Mouse (Mus musculus): Measurements from ENCODE around the gene Mylk2. TPM values are rescaled to one million over a fixed set of nuclear protein-coding genes. Genes with fewer than 3 reads are reported as not detected.

The Mylk2 gene
- polyA plus RNA-seq, 1 experiment from 2014 or later: not detected

DNA sequence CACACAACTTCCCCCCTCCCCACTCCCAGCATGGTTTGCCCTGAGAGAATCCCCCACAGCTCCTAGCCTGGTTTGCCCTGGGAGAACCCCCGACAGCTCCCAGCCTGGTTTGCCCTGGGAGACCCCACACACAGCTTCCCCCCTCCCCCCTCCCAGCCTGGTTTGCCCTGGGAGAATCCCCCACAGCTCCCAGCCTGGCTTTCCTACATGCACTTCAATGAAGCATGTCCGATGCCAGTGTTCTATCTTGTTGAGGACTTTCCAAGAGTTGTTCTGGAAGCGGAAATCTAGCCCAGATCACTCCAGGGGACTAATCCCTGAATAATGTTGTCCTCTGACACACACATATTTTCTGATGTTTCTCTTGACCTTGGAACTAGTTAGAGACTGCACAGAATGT lies 8.5 kb upstream of the Mylk2 start:
- no peaks in the 10 kb centered on the region for H3K27me3 ChIP-seq
- WGBS: 8% methylated on average over 3 of the region's 3 CpGs
- ATAC-seq (ENCODE audit: low FRiP score): no peak
- no peak overlapping the region for H3K27ac ChIP-seq
- H3K4me2 ChIP-seq: no peak overlapping the region
- no peaks in the 10 kb centered on the region for H3K36me3 ChIP-seq (replicated peaks)
- H3K4me1 ChIP-seq: peaks cover 15% of the 10 kb centered on the region
- no peaks in the 10 kb centered on the region for H3K9me3 ChIP-seq
- H3K4me3 ChIP-seq (replicated peaks): no peak overlapping the region
- H3K9ac ChIP-seq: no peak overlapping the region

DNA sequence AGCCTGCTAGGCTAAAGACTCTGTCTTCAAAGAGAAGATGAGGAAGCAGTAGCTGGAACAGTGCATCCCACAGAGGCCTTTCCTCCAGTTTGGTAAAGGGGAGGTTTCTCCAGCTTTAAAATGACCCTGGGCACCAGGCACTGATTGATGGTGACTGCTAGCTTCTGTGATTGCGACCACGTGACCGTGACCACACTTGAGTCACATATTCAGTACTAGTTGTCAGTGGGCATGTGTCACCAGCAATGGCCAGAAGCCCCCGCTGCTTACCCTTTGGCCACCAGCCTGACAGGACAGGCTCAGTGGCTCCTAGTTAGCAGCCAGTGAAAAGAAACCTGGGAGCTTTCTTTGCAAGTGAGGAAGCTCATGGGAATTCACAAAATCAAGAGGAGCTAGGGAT lies 7.6 kb upstream of the Mylk2 start:
- Histone ChIP-seq H3K9me3 (no peaks in the 10 kb centered on the region), H3K27me3 (no peaks in the 10 kb centered on the region), H3K4me3 (replicated peaks) (no peak overlapping the region), H3K36me3 (replicated peaks) (no peaks in the 10 kb centered on the region), H3K27ac (no peak overlapping the region), H3K4me2 (no peak overlapping the region), H3K9ac (no peak overlapping the region), H3K4me1 (peaks cover 15% of the 10 kb centered on the region)
- no peak for ATAC-seq (ENCODE audit: low FRiP score)
- 85% methylated on average over 4 of the region's 4 CpGs for WGBS

DNA sequence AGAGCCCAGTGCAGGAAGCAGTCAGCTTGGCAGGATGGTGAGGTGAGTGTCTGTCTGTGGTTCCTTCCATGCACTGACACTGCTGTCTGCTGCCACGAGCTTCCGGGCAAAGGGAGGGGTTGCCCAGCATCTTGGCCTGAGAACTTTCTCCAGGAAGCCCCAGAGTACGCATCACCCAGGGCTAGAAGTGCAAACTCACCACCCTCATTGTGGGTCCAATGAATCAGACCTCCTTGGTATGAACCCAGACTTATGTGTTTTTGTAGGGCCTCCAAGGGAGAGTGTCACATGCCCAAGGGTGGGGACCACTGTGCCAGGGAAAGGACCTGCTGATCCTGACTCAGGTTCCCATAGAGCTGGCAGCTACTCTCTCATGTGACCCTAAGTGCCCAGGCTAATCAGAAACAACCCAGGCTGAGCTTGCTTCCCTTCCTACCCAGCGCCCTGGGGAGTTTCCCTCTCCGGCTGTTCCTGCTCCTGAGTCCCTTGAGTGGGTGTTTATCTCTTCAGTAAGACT lies 7.0 kb upstream of the Mylk2 start:
- Histone ChIP-seq H3K4me1 (peaks cover 15% of the 10 kb centered on the region), H3K4me3 (replicated peaks) (no peak overlapping the region), H3K4me2 (no peak overlapping the region), H3K9me3 (no peaks in the 10 kb centered on the region), H3K36me3 (replicated peaks) (no peaks in the 10 kb centered on the region), H3K27me3 (no peaks in the 10 kb centered on the region), H3K9ac (no peak overlapping the region), H3K27ac (no peak overlapping the region)
- 84% methylated on average over 5 of the region's 5 CpGs for WGBS
- no peak for ATAC-seq (ENCODE audit: low FRiP score)

DNA sequence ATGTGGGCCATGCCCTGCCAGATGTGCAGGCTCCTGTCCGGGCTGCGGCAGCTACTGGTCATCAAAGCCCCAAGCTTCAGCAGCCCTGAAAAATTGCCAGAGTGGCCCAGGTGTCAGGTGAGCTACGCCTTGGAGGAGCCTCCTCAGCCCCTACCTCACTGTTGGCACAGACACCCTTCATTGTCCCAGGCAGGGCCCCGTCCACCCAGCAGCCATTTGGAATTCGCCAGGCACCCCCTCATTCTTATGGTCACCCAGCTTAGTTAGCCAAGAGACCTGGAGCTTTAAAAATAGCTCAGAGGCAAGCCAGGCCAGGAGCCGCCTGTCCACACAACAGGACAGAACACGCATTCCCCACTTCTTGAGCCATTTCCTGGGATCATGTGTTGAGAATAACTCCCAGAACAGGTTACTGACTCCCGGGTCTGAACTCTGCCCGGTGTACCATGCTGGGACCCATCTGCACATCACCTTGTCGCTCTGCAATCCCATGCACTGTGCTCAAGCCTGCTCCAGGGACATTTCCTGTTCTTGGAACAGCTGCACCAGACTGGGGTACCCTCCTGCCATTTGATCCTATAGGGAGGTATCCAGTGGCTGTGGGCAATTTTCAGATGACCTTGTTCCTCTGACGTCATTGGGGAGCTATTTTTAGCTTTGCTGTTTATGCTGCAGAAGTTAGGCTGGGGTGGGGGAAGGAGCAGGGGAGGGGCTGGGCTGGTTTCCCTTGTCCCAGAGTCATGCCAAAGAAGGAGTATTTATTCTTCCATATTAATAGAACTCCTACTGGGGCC lies 5.9 kb upstream of the Mylk2 start:
- ATAC-seq (ENCODE audit: low FRiP score): no peak
- H3K36me3 ChIP-seq (replicated peaks): no peaks in the 10 kb centered on the region
- H3K9me3 ChIP-seq: no peaks in the 10 kb centered on the region
- H3K4me1 ChIP-seq: peaks cover 15% of the 10 kb centered on the region
- H3K4me2 ChIP-seq: no peak overlapping the region
- WGBS: 76% methylated on average over 11 of the region's 11 CpGs
- no peak overlapping the region for H3K27ac ChIP-seq
- no peak overlapping the region for H3K9ac ChIP-seq
- H3K27me3 ChIP-seq: peaks cover 7% of the 10 kb centered on the region
- H3K4me3 ChIP-seq (replicated peaks): no peak overlapping the region

DNA sequence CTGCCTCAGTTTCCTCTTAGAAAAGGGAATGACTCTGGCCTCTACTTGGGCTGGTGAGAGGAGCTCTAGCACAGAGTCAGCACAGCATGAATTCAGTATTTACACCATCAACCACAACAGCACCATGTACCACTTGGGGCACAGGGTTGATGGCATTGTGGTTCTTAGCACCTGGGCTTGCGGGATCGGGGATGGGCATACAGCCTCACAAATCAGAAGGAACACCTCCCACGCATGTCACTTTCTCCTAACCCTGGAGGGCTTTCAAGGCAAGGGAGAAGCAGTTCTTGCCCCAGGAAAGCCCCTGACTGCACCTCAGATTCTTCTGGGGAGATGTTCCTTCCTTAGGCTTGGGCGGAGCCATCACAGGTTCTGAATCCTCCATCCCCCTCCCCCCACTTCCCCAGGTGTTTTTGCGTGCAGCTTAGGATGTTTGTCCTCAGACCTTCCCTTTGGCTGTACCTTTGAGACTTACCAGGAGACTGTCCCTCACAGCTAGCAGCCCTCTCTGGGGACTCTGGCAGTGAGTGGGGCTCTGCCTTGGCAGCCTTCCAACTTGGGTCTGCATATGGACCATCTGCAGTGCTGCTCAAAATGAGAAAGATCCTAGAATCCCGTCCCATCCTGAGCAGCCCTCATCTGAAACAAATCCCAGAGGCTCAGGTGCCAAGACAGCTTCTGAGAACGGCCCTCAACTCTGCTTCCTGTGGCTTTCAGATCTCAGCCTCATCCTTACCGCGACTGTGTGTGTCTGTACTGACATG lies 4.7 kb upstream of the Mylk2 start:
- ATAC-seq (ENCODE audit: low FRiP score): no peak
- H3K4me3 ChIP-seq (replicated peaks): no peak overlapping the region
- no peak overlapping the region for H3K4me2 ChIP-seq
- peaks cover 19% of the 10 kb centered on the region for H3K27me3 ChIP-seq
- H3K36me3 ChIP-seq (replicated peaks): no peaks in the 10 kb centered on the region
- H3K9me3 ChIP-seq: no peaks in the 10 kb centered on the region
- no peak overlapping the region for H3K9ac ChIP-seq
- 72% methylated on average over 9 of the region's 9 CpGs for WGBS
- no peak overlapping the region for H3K27ac ChIP-seq
- peaks cover 15% of the 10 kb centered on the region for H3K4me1 ChIP-seq

DNA sequence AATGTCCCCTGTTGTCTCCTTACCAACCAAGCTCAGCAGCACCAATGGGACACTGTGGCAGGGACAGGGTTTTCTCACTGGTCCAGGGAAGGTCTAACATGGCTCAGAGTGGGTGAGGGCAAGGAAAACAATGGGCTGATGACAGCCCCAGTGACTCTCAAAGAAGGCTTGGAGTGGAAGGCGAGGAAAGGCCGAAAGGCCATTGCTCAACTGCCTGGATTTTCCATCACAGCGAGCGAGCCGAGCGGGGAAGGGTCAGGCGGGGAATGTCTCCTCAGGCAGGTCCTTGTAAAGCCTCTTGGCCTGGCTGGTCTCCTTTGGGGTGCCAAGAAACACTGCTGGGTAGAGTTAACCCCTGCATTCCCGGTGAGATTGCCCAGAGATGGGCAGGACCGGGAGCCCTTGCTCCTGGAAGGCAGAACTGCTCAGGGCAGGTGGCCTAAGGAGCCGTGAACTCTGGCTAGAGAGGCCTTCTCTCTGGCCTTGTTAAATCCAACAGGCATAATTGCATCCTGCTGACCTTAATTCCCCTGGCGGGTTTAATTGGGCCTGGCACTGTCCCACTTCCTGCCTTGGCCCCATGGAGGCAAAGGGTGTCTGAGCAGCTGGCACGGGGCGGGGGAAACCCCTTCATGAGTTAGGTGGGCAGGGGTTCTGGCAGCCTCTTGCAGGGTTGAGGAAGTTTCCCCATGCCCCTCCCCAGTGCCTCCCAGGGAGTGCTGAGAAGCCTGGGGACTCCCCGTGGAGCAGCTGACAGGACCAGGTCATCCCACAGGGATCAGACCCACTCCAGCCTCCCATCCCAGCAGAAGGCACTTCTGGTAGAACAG lies 3.8 kb upstream of the Mylk2 start:
- 55% methylated on average over 14 of the region's 14 CpGs for WGBS
- Histone ChIP-seq H3K4me3 (replicated peaks) (no peak overlapping the region), H3K4me1 (peaks cover 10% of the 10 kb centered on the region), H3K9ac (no peak overlapping the region), H3K27ac (no peak overlapping the region), H3K27me3 (peaks cover 28% of the 10 kb centered on the region), H3K4me2 (no peak overlapping the region), H3K9me3 (no peaks in the 10 kb centered on the region), H3K36me3 (replicated peaks) (no peaks in the 10 kb centered on the region)
- no peak for ATAC-seq (ENCODE audit: low FRiP score)

DNA sequence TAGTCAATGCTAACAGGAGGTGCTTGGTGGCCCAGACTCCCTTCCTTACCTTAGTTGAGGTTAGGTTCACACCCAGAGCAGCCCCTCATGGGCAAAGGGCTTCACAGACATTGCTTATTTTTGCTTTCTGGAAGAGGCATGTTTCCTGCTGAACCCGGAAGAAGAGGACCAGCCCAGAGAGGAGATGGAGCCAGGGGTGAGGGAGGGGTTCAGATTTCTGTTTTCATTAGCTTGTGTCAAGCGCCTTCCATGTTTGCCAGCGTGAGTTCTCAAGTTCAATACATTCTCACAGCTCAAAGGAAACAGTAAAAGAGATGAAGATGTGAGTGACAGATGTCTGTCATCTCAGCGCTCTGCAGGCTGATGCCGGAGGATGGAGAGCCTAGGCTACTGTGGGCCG lies 1.3 kb upstream of the Mylk2 start:
- Histone ChIP-seq H3K27ac (no peak overlapping the region), H3K4me3 (replicated peaks) (no peak overlapping the region)

DNA sequence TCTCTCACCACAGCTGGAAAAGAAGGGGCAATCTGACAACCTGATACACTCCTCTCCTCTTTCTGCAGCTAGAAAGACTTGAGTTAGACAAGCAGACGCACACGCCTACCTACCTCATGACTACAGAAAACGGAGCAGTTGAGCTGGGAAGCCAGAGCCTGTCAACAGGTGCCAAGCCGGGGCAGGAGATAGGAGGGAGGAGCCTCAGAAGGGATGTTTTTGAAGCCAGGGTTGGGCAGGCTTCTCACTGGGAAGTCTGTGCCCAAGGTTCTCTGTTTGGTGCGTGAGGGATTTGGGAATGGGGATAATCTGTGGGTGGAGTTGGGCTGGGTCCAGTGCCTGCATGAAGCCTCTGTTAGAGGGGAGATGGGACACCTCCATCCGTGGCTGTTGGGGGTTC lies 280 bp downstream of the Mylk2 start:
- no peak overlapping the region for H3K4me2 ChIP-seq
- H3K27me3 ChIP-seq: peaks cover 61% of the 10 kb centered on the region
- H3K36me3 ChIP-seq (replicated peaks): no peaks in the 10 kb centered on the region
- ATAC-seq (ENCODE audit: low FRiP score): no peak
- H3K4me3 ChIP-seq (replicated peaks): no peak overlapping the region
- no peak overlapping the region for H3K27ac ChIP-seq
- 28% methylated on average over 6 of the region's 6 CpGs for WGBS
- H3K9me3 ChIP-seq: no peaks in the 10 kb centered on the region
- H3K9ac ChIP-seq: no peak overlapping the region
- peaks cover 13% of the 10 kb centered on the region for H3K4me1 ChIP-seq

More for the DNA sequence above, 1.3 kb upstream of the Mylk2 start:
- Histone ChIP-seq H3K27me3 (peaks cover 46% of the 10 kb centered on the region), H3K36me3 (replicated peaks) (no peaks in the 10 kb centered on the region), H3K4me2 (no peak overlapping the region), H3K9me3 (no peaks in the 10 kb centered on the region), H3K4me1 (peaks cover 13% of the 10 kb centered on the region), H3K9ac (no peak overlapping the region)
- WGBS: 85% methylated on average over 6 of the region's 6 CpGs
- no peak for ATAC-seq (ENCODE audit: low FRiP score)

DNA sequence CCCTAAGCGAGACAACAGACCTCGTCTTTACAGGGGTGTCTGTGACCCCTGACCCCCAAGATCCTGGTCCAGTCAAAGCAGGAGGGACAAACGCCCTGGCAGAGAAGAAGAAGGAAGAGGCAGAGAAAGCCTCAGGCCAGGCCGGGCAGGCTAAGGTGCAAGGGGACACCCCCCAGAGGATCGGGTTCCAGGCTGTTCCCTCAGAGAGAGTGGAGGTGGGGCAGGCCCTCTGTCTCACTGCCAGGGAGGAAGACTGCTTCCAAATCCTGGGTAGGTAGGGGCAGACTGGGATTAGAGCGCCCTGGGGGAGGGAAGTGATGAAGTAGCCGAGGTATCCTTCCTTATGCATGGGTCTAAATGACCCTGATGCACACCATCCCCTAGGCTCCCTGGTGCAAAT lies 2.3 kb downstream of the Mylk2 start:
- Histone ChIP-seq H3K4me3 (replicated peaks) (no peak overlapping the region), H3K27ac (no peak overlapping the region), H3K4me2 (no peak overlapping the region), H3K36me3 (replicated peaks) (no peaks in the 10 kb centered on the region), H3K9ac (no peak overlapping the region), H3K9me3 (no peaks in the 10 kb centered on the region), H3K27me3 (peaks cover 73% of the 10 kb centered on the region), H3K4me1 (peaks cover 8% of the 10 kb centered on the region)
- WGBS: 41% methylated on average over 7 of the region's 7 CpGs
- no peak for ATAC-seq (ENCODE audit: low FRiP score)

DNA sequence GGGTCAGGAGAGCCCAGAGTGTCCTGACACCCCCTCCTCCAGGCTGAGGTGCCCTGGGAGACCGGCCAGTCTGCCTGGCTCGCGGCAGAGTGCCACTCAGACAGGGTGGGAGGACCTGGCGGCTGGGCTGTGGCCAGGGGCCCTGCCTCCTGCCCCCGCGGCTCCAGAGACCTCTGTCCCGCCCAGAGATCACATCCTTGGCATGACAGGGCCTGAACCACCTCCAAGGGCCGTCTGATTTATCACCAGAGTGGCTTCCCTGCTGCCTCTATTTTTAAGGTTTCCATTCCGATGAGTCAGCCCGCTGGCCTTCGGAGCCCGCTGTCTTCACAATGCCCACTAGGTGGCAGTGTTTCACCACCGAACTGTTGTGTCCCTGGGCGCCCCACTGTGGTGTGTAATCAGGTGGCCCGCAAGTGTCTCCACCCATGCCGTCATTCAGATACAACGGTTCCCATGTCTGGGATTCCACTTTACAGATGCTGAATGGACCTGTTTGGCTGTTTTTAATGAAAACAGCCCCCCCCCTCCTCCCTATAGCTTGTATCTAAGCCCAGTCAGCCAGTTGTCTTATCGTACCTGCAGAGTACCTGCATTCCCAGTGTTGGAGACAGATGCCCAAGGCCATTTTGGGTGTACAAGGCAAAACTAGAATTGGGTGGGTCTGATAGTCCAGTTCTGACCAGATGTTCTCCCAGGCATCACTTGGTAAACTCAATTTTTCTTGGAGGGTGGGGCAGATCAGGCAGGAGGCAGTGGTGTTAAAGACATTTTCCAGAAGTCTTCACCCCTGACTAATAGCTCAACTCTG lies 3.4 kb downstream of the Mylk2 start:
- H3K27ac ChIP-seq: no peak overlapping the region
- ATAC-seq (ENCODE audit: low FRiP score): peak; percentile 79
- no peak overlapping the region for H3K4me3 ChIP-seq (replicated peaks)
- H3K9ac ChIP-seq: 0 out of 2 replicates have a peak overlapping the region, but pooled peaks have one; percentile 29
- H3K9me3 ChIP-seq: no peaks in the 10 kb centered on the region
- H3K4me1 ChIP-seq: peaks cover 12% of the 10 kb centered on the region
- H3K4me2 ChIP-seq: peak overlapping the region; percentile 33
- no peaks in the 10 kb centered on the region for H3K36me3 ChIP-seq (replicated peaks)
- WGBS: 4% methylated on average over 18 of the region's 18 CpGs
- peaks cover 77% of the 10 kb centered on the region for H3K27me3 ChIP-seq

DNA sequence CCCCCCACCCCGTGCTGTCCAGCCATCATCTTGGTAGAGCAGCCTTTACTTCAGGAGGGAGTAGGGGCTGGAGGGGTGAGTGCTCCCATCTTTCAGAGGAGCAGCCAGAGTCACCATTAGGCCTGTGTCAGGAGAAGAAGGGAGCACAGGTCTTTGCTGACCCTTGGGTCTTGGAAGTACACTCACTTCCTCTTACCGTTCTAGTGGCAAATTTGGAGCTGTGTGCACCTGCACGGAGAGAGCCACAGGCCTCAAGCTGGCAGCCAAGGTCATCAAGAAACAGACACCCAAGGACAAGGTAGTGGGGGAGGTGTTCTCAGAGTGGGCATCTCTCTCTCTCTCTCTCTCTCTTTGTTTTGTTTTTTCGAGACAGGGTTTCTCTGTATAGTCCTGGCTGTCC lies 4.3 kb downstream of the Mylk2 start:
- Histone ChIP-seq H3K27ac (no peak overlapping the region), H3K4me3 (replicated peaks) (no peak overlapping the region), H3K27me3 (peaks cover 69% of the 10 kb centered on the region), H3K4me2 (no peak overlapping the region), H3K4me1 (peaks cover 12% of the 10 kb centered on the region), H3K9ac (no peak overlapping the region), H3K36me3 (replicated peaks) (no peaks in the 10 kb centered on the region), H3K9me3 (no peaks in the 10 kb centered on the region)
- WGBS: 72% methylated on average over 4 of the region's 4 CpGs
- ATAC-seq (ENCODE audit: low FRiP score): no peak

Data from forebrain, embryonic 12.5 days (tissue).